Mouse (Mus musculus) cerebellum, adult 2 months (tissue): ENCODE measurements around the gene Chrm3. TPM values are rescaled to one million over a fixed set of nuclear protein-coding genes. Genes with fewer than 3 reads are reported as not detected.

Experiments used
- DNase-seq, 2 experiments: peaks; one replicate each; pipeline ENCODE4 v3.0.0; 2021
- H3K27ac ChIP-seq: fragments of 200-500 bp; 2 replicates; pipeline ENCODE4 v1.5.1; 2012; ENCODE audit warnings: low read length, control low read depth, inconsistent platforms; ENCODE audit not compliant: insufficient read depth
- H3K27me3 ChIP-seq: fragments of 200-500 bp; 2 replicates; pipeline ENCODE4 v1.6.1; 2012; ENCODE audit warnings: inconsistent platforms, mild to moderate bottlenecking, low read length, moderate library complexity; ENCODE audit not compliant: control insufficient read depth, insufficient read depth
- H3K4me1 ChIP-seq: fragments of 200-500 bp; 2 replicates; pipeline ENCODE4 v1.6.1; 2011; ENCODE audit warnings: low read length; ENCODE audit not compliant: control insufficient read depth, insufficient read depth
- H3K4me3 ChIP-seq: fragments of 200-500 bp; replicated peaks from 2 replicates; pipeline ENCODE3; 2011; ENCODE audit warnings: mild to moderate bottlenecking, low read depth, low read length, control low read depth; ENCODE audit not compliant: insufficient read depth
- CTCF ChIP-seq: fragments of 200-500 bp; IDR thresholded peaks from 2 replicates; pipeline ENCODE4 v1.5.1; 2011; ENCODE audit warnings: low read depth, mild to moderate bottlenecking, control low read depth, low read length, moderate library complexity, borderline replicate concordance; ENCODE audit not compliant: insufficient read depth
- POLR2A ChIP-seq: fragments of 200-500 bp; IDR thresholded peaks from 2 replicates; pipeline ENCODE4 v1.6.1; 2011; ENCODE audit warnings: low read length, control low read depth, borderline replicate concordance; ENCODE audit not compliant: insufficient read depth
- WGBS: fragments of 180-500 bp; shearing (Covaris S2); methylation state at CpG from one replicate; pipeline ENCODE4 v1.1.7; 2018; 5-methylcytosine and 5-hydroxymethylcytosine counted together
- polyA plus RNA-seq: library from polyadenylated mRNA; depleted of rRNA; stranded (reverse); fragments of >200 nt; gene quantifications from 2 replicates; pipeline ENCODE4 v1.2.3, GENCODE M21; 2012

Chrm3 gene
- polyA plus RNA-seq, 1 experiment = 4.4 TPM

- H3K27me3 ChIP-seq = no peaks in the 10 kb centered on the region; the same call in 1 of the 2 replicates
- no peak overlapping the region for H3K27ac ChIP-seq
- no peaks in the 10 kb centered on the region for H3K4me1 ChIP-seq
- no peak overlapping the region for H3K4me3 ChIP-seq
- TF ChIP-seq POLR2A = no peak
- no peak for DNase-seq
- 49% methylated on average over 3 of the region's 3 CpGs for WGBS
These were observed 367.1 kb downstream of the Chrm3 start for GRCm38 (mm10) chr13:9993571-9993970.

DNA sequence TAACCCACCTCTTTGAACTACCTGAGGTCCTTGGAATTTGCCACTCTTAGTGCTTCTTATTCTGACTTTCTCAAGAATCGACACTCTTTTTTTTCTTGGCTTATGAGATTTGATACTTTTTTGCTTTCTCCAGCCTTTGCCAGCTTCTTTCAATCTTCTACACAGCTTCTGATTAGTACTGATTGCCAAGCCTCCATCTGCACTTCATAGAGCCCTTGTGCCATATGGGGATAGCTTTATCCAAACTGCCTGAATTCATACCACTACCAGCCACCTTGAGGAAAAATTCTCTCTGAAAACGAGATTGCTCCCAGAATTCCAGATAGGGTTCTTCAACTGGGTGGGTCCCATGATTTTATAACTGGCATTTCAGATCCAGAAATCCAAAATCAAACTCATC lies 368.0 kb downstream of the Chrm3 start:
- Histone ChIP-seq H3K27ac (no peak overlapping the region), H3K4me3 (no peak overlapping the region), H3K4me1 (no peaks in the 10 kb centered on the region), H3K27me3 (no peaks in the 10 kb centered on the region; the same call in 1 of the 2 replicates)
- 9% methylated on average over 2 of the region's 2 CpGs for WGBS
- TF ChIP-seq POLR2A (no peak), CTCF (no peak)
- no peak for DNase-seq

- 22% methylated on average over 6 of the region's 6 CpGs for WGBS
- no peak for TF ChIP-seq CTCF
- no peak for TF ChIP-seq POLR2A
- H3K4me3 ChIP-seq = no peak overlapping the region
- no peaks in the 10 kb centered on the region for H3K4me1 ChIP-seq
- H3K27ac ChIP-seq = no peak overlapping the region
- no peak for DNase-seq
- no peaks in the 10 kb centered on the region; the same call in 1 of the 2 replicates for H3K27me3 ChIP-seq
These were observed 375.0 kb downstream of the Chrm3 start for GRCm38 (mm10) chr13:9985648-9986047.

- DNase-seq = no peak
- H3K27ac ChIP-seq = no peak overlapping the region
- H3K4me3 ChIP-seq = no peak overlapping the region
- TF ChIP-seq POLR2A (no peak), CTCF (no peak)
- 72% methylated on average over 2 of the region's 2 CpGs for WGBS
- H3K27me3 ChIP-seq = no peaks in the 10 kb centered on the region; the same call in 1 of the 2 replicates
- H3K4me1 ChIP-seq = no peaks in the 10 kb centered on the region
These were observed 377.4 kb downstream of the Chrm3 start for GRCm38 (mm10) chr13:9983293-9983692.

DNA sequence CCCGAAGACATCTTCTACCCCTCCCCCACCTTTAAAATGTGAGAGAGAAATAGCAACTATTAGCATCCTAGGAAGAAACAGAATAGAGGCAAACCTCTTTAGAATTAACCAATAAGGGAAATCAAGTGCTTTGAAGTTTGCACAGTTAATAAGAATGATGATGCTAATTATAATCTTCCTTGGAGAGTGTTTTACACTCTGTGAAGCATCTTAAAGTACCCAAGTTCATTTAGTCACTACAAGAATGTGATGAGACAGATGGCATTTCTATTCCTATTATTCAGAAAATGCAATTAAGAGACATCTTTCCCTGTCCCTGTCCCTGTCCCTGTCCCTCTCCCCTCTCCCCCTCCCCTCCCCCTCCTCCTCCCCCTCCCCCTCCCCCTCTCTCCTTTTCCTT lies 382.9 kb downstream of the Chrm3 start:
- TF ChIP-seq POLR2A (no peak), CTCF (no peak)
- WGBS = 78% methylated on average over 1 of the region's 1 CpGs
- no peaks in the 10 kb centered on the region for H3K4me1 ChIP-seq

DNA sequence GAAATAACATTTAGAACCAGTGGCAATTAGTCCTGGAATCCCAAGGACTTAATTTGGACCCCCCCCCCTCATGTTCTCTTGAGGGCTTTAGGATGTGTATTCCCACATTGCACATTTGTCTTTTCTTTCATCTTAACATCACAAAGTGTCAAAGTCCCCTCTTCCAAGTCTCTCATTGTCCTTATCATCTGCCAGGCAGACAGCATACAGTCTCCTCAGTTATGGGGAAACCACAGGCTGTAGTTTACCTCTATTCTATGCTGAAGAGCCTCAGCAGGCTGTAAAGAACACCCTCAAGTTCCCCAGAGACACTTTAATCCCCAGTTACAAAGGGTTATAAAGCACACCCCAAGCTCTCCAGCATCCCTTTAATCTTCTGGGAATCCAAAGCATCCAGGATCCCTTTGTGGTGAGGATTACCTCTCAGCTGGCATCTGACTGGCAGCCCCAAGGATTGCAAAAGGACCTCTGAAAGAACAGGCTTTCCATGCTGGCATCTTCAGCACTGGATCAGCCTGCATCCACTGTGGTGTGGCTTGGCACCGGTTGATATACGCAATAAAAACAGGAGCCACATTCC lies 386.8 kb downstream of the Chrm3 start:
- no peak for TF ChIP-seq CTCF
- TF ChIP-seq POLR2A = no peak
- no peak overlapping the region for H3K27ac ChIP-seq
- no peaks in the 10 kb centered on the region for H3K27me3 ChIP-seq
- WGBS = 46% methylated on average over 2 of the region's 2 CpGs
- no peak overlapping the region for H3K4me3 ChIP-seq
- no peak for DNase-seq
- H3K4me1 ChIP-seq = no peaks in the 10 kb centered on the region

More for the DNA sequence above, 382.9 kb downstream of the Chrm3 start:
- H3K4me3 ChIP-seq = no peak overlapping the region
- no peak for DNase-seq
- H3K27me3 ChIP-seq = no peaks in the 10 kb centered on the region
- no peak overlapping the region for H3K27ac ChIP-seq

GRCm38 (mm10) chr13:9971845-9972244 lies 388.8 kb downstream of the Chrm3 start:
- Histone ChIP-seq H3K27me3 (no peaks in the 10 kb centered on the region), H3K27ac (no peak overlapping the region), H3K4me1 (no peaks in the 10 kb centered on the region), H3K4me3 (no peak overlapping the region)
- 33% methylated on average over 4 of the region's 4 CpGs for WGBS
- TF ChIP-seq POLR2A = no peak
- DNase-seq = no peak

- H3K4me1 ChIP-seq = no peaks in the 10 kb centered on the region
- no peak overlapping the region for H3K27ac ChIP-seq
- no peak overlapping the region for H3K4me3 ChIP-seq
- H3K27me3 ChIP-seq = no peaks in the 10 kb centered on the region
- DNase-seq = no peak
- no peak for TF ChIP-seq CTCF
- no peak for TF ChIP-seq POLR2A
These were observed 408.0 kb downstream of the Chrm3 start for GRCm38 (mm10) chr13:9952619-9953018.

DNA sequence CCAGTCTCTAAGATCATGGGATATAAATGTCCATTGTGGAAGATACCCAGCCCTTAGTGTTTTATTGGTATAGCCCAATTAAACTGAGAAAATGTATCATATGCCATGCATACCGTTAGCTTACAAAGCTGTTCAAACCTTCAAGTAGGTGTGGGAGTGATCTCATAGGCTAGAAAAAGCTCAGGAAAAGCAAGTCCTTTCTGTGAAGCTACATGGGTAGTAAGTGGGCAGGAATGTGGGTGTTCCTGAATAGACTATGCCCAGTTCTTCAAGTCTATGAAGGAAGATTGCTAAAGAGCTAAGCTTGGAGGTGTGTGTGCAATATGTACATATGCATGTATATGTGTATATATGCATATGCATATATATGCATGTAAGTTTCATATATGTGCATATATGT lies 409.3 kb downstream of the Chrm3 start:
- WGBS = 93% methylated on average over 1 of the region's 1 CpGs
- Histone ChIP-seq H3K4me3 (no peak overlapping the region), H3K27ac (no peak overlapping the region), H3K4me1 (no peaks in the 10 kb centered on the region), H3K27me3 (no peaks in the 10 kb centered on the region)
- no peak for TF ChIP-seq POLR2A
- TF ChIP-seq CTCF = no peak
- no peak for DNase-seq
